Mouse (Mus musculus) left cerebral cortex, adult 11 months (tissue): ENCODE data around the gene Vmn1r236.

Source experiments
- DNase-seq: peaks from one replicate; pipeline ENCODE4 v3.0.0; 2022; ENCODE audit warnings: low spot score

Gene Vmn1r236

DNA sequence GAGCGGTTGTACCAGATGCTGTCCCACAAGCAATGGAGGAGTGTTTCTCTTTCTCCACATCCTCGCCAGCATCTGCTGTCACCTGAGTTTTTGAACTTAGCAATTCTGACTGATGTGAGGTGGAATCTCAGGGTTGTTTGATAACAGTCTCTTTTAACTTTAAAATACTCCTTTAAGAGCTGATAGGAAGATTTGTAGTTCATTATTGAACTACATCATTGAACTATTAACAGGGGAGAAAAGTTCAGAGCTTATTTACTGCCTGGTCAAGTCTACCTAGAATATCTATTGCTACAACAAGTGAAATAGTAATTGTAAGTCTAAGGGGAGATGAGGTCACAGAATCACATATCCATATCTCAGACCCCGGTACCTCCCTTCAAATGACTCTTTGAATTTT, at the start of gene Vmn1r236:
TSS of gene Vmn1r236 (plus strand) at position 301 of the 400 bp plus-strand sequence.
- DNase-seq: no peak

DNA sequence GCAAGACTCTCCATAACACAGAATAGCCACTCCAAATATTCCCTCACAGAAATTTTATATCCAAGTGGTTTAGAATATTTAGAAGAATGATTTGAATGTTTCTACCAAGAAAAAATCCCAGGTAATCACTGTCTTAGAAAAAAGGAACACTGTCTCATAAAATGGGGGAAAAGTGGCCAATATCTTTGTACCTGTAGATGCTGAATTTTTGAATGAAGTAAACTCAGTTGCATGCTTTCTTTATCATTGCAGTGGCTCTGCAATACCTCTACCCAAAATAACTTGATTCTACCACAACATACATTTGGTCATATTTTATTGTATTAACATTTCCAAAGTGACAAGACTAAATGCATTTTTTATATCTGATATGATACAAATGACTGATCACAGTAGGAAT, 26.6 kb upstream of the Vmn1r236 start, which contains the start of gene Vmn1r235:
TSS of gene Vmn1r235 (plus strand) at position 301 of the 400 bp plus-strand sequence.
- DNase-seq: no peak

DNA sequence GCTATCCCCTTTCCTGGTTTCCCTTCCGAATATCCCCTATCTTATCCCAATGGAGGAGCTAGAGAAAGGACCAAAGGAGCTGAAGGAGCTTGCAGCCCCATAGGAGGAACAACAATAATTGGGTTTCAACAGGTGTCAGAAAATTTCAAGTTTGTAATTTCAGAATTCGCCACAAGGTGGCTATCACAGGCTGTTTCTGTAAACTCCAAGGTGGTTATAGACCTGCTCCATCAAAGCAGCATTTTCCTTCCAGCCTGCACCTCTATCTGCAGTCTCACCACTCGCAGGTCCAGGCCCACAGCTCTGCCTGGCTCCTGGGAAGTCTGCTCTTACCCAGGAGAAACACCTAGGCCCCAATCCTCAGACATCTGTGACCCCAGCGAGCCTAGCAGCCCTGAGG, 10.6 kb upstream of the Vmn1r236 start:
- peak; percentile 68 for DNase-seq

DNA sequence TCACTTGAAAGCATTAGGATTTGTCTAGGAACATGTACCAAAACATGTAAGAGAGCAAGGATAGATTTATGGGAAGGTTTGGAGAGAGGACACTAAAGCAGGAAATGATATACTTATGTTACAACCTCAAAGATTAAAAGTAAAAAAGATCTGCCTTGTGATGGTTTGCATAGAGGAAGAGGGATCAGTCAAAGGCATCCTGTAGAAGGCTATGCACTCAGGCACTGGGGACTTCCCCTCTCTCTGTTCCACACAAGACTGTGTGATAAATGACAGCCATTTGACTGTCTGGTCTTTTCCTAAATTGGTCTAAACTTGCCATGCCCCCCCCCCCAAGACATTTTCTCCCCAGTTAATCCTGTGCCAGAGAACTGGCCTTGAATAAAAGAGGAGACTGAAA, 1.7 kb downstream of the Vmn1r236 start:
- no peak for DNase-seq

DNA sequence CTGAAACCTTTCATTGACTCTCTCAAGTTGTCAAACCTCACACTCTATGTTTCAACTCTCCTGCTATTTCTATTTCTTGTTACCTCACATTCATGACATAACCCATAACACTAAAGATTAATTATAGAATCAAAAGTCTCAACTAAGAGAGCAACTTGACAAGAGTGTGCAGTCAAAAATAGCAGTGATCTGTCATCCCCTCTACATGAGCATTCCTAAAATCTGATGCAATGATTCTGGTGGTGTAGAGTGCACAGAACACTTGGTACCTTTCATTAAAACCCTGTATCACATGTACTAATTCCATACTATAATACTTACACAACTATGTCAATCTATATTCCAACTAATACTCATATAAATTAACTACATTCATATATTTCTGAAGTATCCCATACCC, 7.0 kb downstream of the Vmn1r236 start:
- no peak for DNase-seq

DNA sequence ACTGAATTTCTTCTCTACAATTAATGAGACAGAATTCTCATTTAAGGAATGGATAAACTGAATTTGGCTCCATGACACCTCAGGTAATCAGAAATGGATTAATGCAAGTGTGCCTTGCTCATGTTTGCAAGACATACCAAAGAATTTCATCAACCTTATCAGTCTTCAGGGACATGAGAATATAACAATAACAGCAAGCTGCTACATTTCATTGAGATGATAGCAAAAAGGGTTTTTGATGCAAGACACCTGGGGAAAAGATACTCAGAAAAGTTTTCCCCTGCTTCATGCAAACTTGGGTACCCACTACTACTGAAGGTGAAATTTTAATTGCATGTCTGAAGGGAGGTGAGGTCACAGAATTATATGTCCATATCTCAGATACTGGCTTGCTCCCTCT, 28.8 kb downstream of the Vmn1r236 start, which contains the start of gene Vmn1r237:
TSS of gene Vmn1r237 (plus strand) at position 301 of the 400 bp plus-strand sequence.
- no peak for DNase-seq
